In genomic region chr13:110406152-110406551, GRCm38 (mm10) we compare ENCODE assay signal across 10 mouse cellular contexts. TPM values are rescaled to one million over a fixed set of nuclear protein-coding genes. Genes with fewer than 3 reads are reported as not detected.
DNase-seq lines count a peak whose midpoint lies in the region; ATAC-seq and TF ChIP-seq lines count a peak whose summit lies in the region.
"Had no signal": no experiment of that assay in that cellular context is flagged by ENCODE, and none has a peak within 500 bp of the region (broad histone marks: within the 10 kb centered on the region; RNA-seq: fewer than 3 reads in every experiment).

No protein-coding gene starts in this region.

- no peak overlapping the region for H3K4me2 ChIP-seq in heart, embryonic 11.5 days
- H3K4me2 ChIP-seq: heart, embryonic 15.5 days; limb, embryonic 15.5 days had no signal

- H3K27ac ChIP-seq in heart, adult 2 months, result no peak overlapping the region
- no peak overlapping the region for H3K27ac ChIP-seq in heart, embryonic 11.5 days (ENCODE audit: low read depth, low read length)
- H3K27ac ChIP-seq in layer of hippocampus, adult 2 months, result no peak overlapping the region
- H3K27ac ChIP-seq: heart, embryonic 15.5 days; limb, embryonic 15.5 days had no signal

- no peak for ATAC-seq in heart, embryonic 11.5 days (replicated peaks; ENCODE audit: insufficient number of reproducible peaks, low FRiP score, low TSS enrichment)

- H3K4me3 ChIP-seq in heart, adult 2 months, result no peak overlapping the region
- H3K4me3 ChIP-seq in heart, embryonic 11.5 days (ENCODE audit: low read depth, low read length), result no peak overlapping the region
- no peak overlapping the region for H3K4me3 ChIP-seq in layer of hippocampus, adult 2 months
- H3K4me3 ChIP-seq: heart, embryonic 15.5 days; limb, embryonic 15.5 days had no signal

- TF ChIP-seq EP300 in heart, adult 2 months (IDR thresholded peaks at IDR 0.05; ENCODE audit: insufficient read depth, low read depth, low read length), result no peak

- H3K36me3 ChIP-seq in heart, adult 2 months (ENCODE audit: control insufficient read depth, insufficient read depth, low read length), result peaks cover 1% of the 10 kb centered on the region; the same call in 1 of the 2 replicates
- H3K36me3 ChIP-seq in heart, embryonic 11.5 days (ENCODE audit: control insufficient read depth, insufficient read depth, low read length), result peaks cover 1% of the 10 kb centered on the region; the same call in 1 of the 2 replicates
- H3K36me3 ChIP-seq: limb, embryonic 15.5 days had no signal

- TF ChIP-seq CTCF in heart, adult 2 months (IDR thresholded peaks at IDR 0.05), result no peak
- TF ChIP-seq CTCF in brain, embryonic 14.5 days (IDR thresholded peaks at IDR 0.05; ENCODE audit: borderline replicate concordance, extremely low read depth, insufficient read depth, insufficient read length), result no peak
- TF ChIP-seq CTCF in layer of hippocampus, adult 2 months (conservative IDR thresholded peaks at IDR 0.05), result no peak

- peaks cover 4% of the 10 kb centered on the region for H3K4me1 ChIP-seq in heart, adult 2 months (ENCODE audit: control insufficient read depth, insufficient read depth, low read length)
- H3K4me1 ChIP-seq in heart, embryonic 11.5 days (ENCODE audit: control insufficient read depth, insufficient read depth, low read length), result no peaks in the 10 kb centered on the region
- H3K4me1 ChIP-seq: limb, embryonic 15.5 days had no signal

- WGBS in heart, adult 2 months, result 53% methylated on average over 5 of the region's 5 CpGs
- 82% methylated on average over 5 of the region's 5 CpGs for WGBS in heart, embryonic 11.5 days (ENCODE audit: insufficient replicate concordance)

- peak; percentile 30 to 34 for DNase-seq in heart, adult 2 months
- DNase-seq in B cell, adult 2 months, result peak; percentile 41 to 53
- DNase-seq in brain, embryonic 14.5 days (ENCODE audit: low read depth), result peak; percentile 32
- peak; percentile 88 for DNase-seq in kidney, adult 9 months
- no peak for DNase-seq in layer of hippocampus, adult 2 months (ENCODE audit: low spot score in 2 of 2)
- no peak for DNase-seq in ovary, postnatal 14 days (ENCODE audit: low spot score)
- DNase-seq in urinary bladder, postnatal 10 days (ENCODE audit: low spot score), result no peak

- no peaks in the 10 kb centered on the region for H3K9me3 ChIP-seq in heart, embryonic 11.5 days (replicated peaks; ENCODE audit: control insufficient read depth, low read length)
- H3K9me3 ChIP-seq: heart, embryonic 15.5 days; limb, embryonic 15.5 days had no signal

- intact Hi-C loops in heart, adult 2 months (cut with DNase I), result no loop called here

- H3K79me2 ChIP-seq in heart, adult 2 months (replicated peaks; ENCODE audit: control insufficient read depth, insufficient read depth, low read length), result no peaks in the 10 kb centered on the region

- no peaks in the 10 kb centered on the region for H3K27me3 ChIP-seq in heart, adult 2 months (ENCODE audit: control insufficient read depth, insufficient read depth, low read length)
- no peaks in the 10 kb centered on the region for H3K27me3 ChIP-seq in heart, embryonic 11.5 days (ENCODE audit: control insufficient read depth, insufficient read depth, low read length)
- H3K27me3 ChIP-seq: heart, embryonic 15.5 days; limb, embryonic 15.5 days had no signal

- no peak overlapping the region for H3K9ac ChIP-seq in heart, adult 2 months (ENCODE audit: low read depth, low read length)
- no peak overlapping the region for H3K9ac ChIP-seq in heart, embryonic 11.5 days (ENCODE audit: low read depth, low read length)
- H3K9ac ChIP-seq: heart, embryonic 15.5 days; limb, embryonic 15.5 days had no signal

- TF ChIP-seq POLR2A in heart, adult 2 months (IDR thresholded peaks at IDR 0.05; ENCODE audit: insufficient read depth, low read depth, low read length), result no peak
- no peak for TF ChIP-seq POLR2A in brain, embryonic 14.5 days (IDR thresholded peaks at IDR 0.05; ENCODE audit: borderline replicate concordance, extremely low read depth, insufficient read depth, insufficient read length, poor library complexity, severe bottlenecking)

RNA-seq across cellular contexts. Expression of gene Plk2, which starts 11.3 kb away (rescaled TPM):
- 10 to 100 TPM; 14.8 to 23.8 TPM for total RNA-seq in heart, adult 2 months (2021)
- 11.0 and 17.3 TPM in 2 replicates for polyA plus RNA-seq in heart, adult 2 months (2012; rRNA removed)
- polyA plus RNA-seq in heart, embryonic 11.5 days (2014; fragmentation: Nextera tagmentation; extraction: Ambion mirVana), result 122 and 146 TPM in 2 replicates
- polyA plus RNA-seq in brain, embryonic 14.5 days (2012; rRNA removed), result 59.8 and 73.6 TPM in 2 replicates
- total RNA-seq in layer of hippocampus, adult 2 months (2021), result 100 to 1,000 TPM; 267 to 268 TPM

RNA-seq across cellular contexts. Expression of gene Gapt, which starts 49.2 kb away (rescaled TPM):
- total RNA-seq in heart, adult 2 months (2021), result under 1 TPM in 1 of 2 experiments, not detected in 1; 0.18 TPM
- 0.39 and 0.53 TPM in 2 replicates for polyA plus RNA-seq in heart, adult 2 months (2012; rRNA removed)
- 0.10 and 0.14 TPM in 2 replicates for polyA plus RNA-seq in heart, embryonic 11.5 days (2014; fragmentation: Nextera tagmentation; extraction: Ambion mirVana)
- 0.06 and 0.08 TPM in 2 replicates for polyA plus RNA-seq in brain, embryonic 14.5 days (2012; rRNA removed)
- not detected for total RNA-seq in layer of hippocampus, adult 2 months (2021)

Comparison
In these comparisons a context has a peak if more than half of its experiments do, and no peak if none do; other contexts are left out.
1. DNase-seq: peak in heart, adult 2 months (2 of 2), B cell, adult 2 months (2 of 2), brain, embryonic 14.5 days (single experiment) and kidney, adult 9 months (single experiment); none in layer of hippocampus, adult 2 months (0 of 2), ovary, postnatal 14 days (single experiment) and urinary bladder, postnatal 10 days (single experiment).